In genomic region chr13:24640166-24640560, GRCm38 (mm10) we compare ENCODE assay signal across 8 mouse cellular contexts. TPM values are rescaled to one million over a fixed set of nuclear protein-coding genes. Genes with fewer than 3 reads are reported as not detected.
DNase-seq lines count a peak whose midpoint lies in the region; ATAC-seq and TF ChIP-seq lines count a peak whose summit lies in the region.

No protein-coding gene starts in this region.

- H3K4me2 ChIP-seq in lung, embryonic 15.5 days, result peak overlapping the region; percentile 98; the same call in 1 of the 2 replicates

- no peaks in the 10 kb centered on the region for H3K36me3 ChIP-seq in lung, embryonic 15.5 days
- no peaks in the 10 kb centered on the region for H3K36me3 ChIP-seq in hindbrain, embryonic 10.5 days

- no peak overlapping the region for H3K9ac ChIP-seq in lung, embryonic 15.5 days

- no peak for TF ChIP-seq POLR2A in cortical plate, adult 2 months (IDR thresholded peaks at IDR 0.05; ENCODE audit: extremely low read depth, insufficient read depth, low read length)

- peaks cover 9% of the 10 kb centered on the region; the same call in 1 of the 2 replicates for H3K27me3 ChIP-seq in lung, embryonic 15.5 days
- peaks cover 59% of the 10 kb centered on the region for H3K27me3 ChIP-seq in hindbrain, embryonic 10.5 days (ENCODE audit: insufficient read depth, poor library complexity, severe bottlenecking)

- no peaks in the 10 kb centered on the region for H3K9me3 ChIP-seq in lung, embryonic 15.5 days
- no peaks in the 10 kb centered on the region for H3K9me3 ChIP-seq in hindbrain, embryonic 10.5 days

- H3K27ac ChIP-seq in lung, embryonic 15.5 days, result 0 out of 2 replicates have a peak overlapping the region, but pooled peaks have one; percentile 21
- no peak overlapping the region for H3K27ac ChIP-seq in cortical plate, adult 2 months (ENCODE audit: insufficient read depth, low read length)
- 0 out of 2 replicates have a peak overlapping the region, but pooled peaks have one; percentile 78 for H3K27ac ChIP-seq in hindbrain, embryonic 10.5 days

- H3K4me1 ChIP-seq in lung, embryonic 15.5 days, result peaks cover 43% of the 10 kb centered on the region
- peaks cover 12% of the 10 kb centered on the region for H3K4me1 ChIP-seq in cortical plate, adult 2 months (ENCODE audit: control insufficient read depth, insufficient read depth, low read length)
- H3K4me1 ChIP-seq in hindbrain, embryonic 10.5 days (replicated peaks), result peaks cover 56% of the 10 kb centered on the region

- DNase-seq in lung, adult 18-20 months, result no peak
- DNase-seq in hindbrain, embryonic 10.5 days (ENCODE audit: low spot score), result no peak
- DNase-seq in cerebellum, postnatal 10 days, result no peak
- no peak for DNase-seq in spleen, postnatal 14 days (ENCODE audit: low spot score in 2 of 2)
- no peak for DNase-seq in adrenal gland, adult (ENCODE audit: inconsistent age in 2 of 2, low spot score in 1 of 2)

- WGBS in lung, embryonic 15.5 days, result 48% methylated on average over 4 of the region's 4 CpGs
- WGBS in hindbrain, embryonic 10.5 days, result 56% methylated on average over 4 of the region's 4 CpGs

- no peak for TF ChIP-seq CTCF in cortical plate, adult 2 months (IDR thresholded peaks at IDR 0.05; ENCODE audit: extremely low read depth, insufficient read depth, low read length)

- H3K4me3 ChIP-seq in lung, embryonic 15.5 days, result no peak overlapping the region
- H3K4me3 ChIP-seq in cortical plate, adult 2 months (ENCODE audit: insufficient read depth, low read length), result peak overlapping the region; percentile 93
- H3K4me3 ChIP-seq in hindbrain, embryonic 10.5 days, result peak overlapping the region; percentile 65; the same call in 1 of the 2 replicates

- no peak for ATAC-seq in lung, embryonic 15.5 days (ENCODE audit: borderline replicate concordance, extremely low read depth, low FRiP score, low TSS enrichment)
- 0 out of 2 replicates have a peak, but pooled peaks have one; percentile 21 for ATAC-seq in monocyte, adult 5-6 weeks (replicated peaks; ENCODE audit: insufficient number of reproducible peaks, low FRiP score, low TSS enrichment, poor library complexity, severe bottlenecking)

RNA-seq across cellular contexts. Expression of gene Ripor2, which starts 58.2 kb away (rescaled TPM):
- 5.1 and 5.4 TPM in 2 replicates for polyA plus RNA-seq in lung, embryonic 15.5 days (2015; fragmentation: Nextera tagmentation; extraction: Ambion mirVana)
- 25.6 and 26.6 TPM in 2 replicates for polyA plus RNA-seq in cortical plate, adult 2 months (2012; rRNA removed)
- polyA plus RNA-seq in hindbrain, embryonic 10.5 days (2016; fragmentation: Nextera tagmentation; extraction: Ambion mirVana), result 3.7 and 6.4 TPM in 2 replicates
- 128 to 224 TPM (median 134 TPM) in 3 replicates for total RNA-seq in monocyte, adult 5-6 weeks (2017)
